Mouse (Mus musculus) kidney, adult 2 months (tissue): Measurements from ENCODE around the gene Pnrc2. TPM values are rescaled to one million over a fixed set of nuclear protein-coding genes. Genes with fewer than 3 reads are reported as not detected.

Source experiments
- DNase-seq: peaks from one replicate; pipeline ENCODE4 v3.0.0; 2021
- H3K27ac ChIP-seq: fragments of 200-500 bp; 2 replicates; pipeline ENCODE4 v1.5.1; 2012; ENCODE audit warnings: low read depth, low read length, control low read depth, inconsistent platforms; ENCODE audit not compliant: insufficient read depth
- H3K27me3 ChIP-seq: fragments of 200-500 bp; replicated peaks from 2 replicates; pipeline ENCODE4 v1.6.1; 2012; ENCODE audit warnings: mild to moderate bottlenecking, moderate library complexity, low read length, inconsistent platforms; ENCODE audit not compliant: control insufficient read depth, insufficient read depth
- H3K36me3 ChIP-seq: fragments of 200-500 bp; 2 replicates; pipeline ENCODE4 v1.6.1; 2012; ENCODE audit warnings: mild to moderate bottlenecking, moderate library complexity, low read length, inconsistent platforms; ENCODE audit not compliant: control insufficient read depth, insufficient read depth
- H3K4me1 ChIP-seq: fragments of 200-500 bp; 2 replicates; pipeline ENCODE4 v1.6.1; 2011; ENCODE audit warnings: low read length; ENCODE audit not compliant: control insufficient read depth, insufficient read depth
- H3K4me3 ChIP-seq: fragments of 200-500 bp; 2 replicates; pipeline ENCODE4 v1.5.1; 2011; ENCODE audit warnings: mild to moderate bottlenecking, low read depth, low read length, control low read depth; ENCODE audit not compliant: insufficient read depth
- CTCF ChIP-seq: fragments of 200-500 bp; conservative IDR thresholded peaks from 2 replicates; pipeline ENCODE4 v1.5.1; 2011; ENCODE audit warnings: low read depth, mild to moderate bottlenecking, control low read depth, low read length, moderate library complexity, mixed read lengths; ENCODE audit not compliant: insufficient read depth, insufficient read length
- POLR2A ChIP-seq: fragments of 200-500 bp; IDR thresholded peaks from one replicate; pipeline ENCODE4 v1.6.1; 2011; ENCODE audit warnings: low read depth, low read length, control low read depth
- WGBS: fragments of 180-500 bp; shearing (Covaris S2); methylation state at CpG from one replicate; pipeline ENCODE4 v1.1.7; 2018; 5-methylcytosine and 5-hydroxymethylcytosine counted together
- polyA plus RNA-seq: library from polyadenylated mRNA; depleted of rRNA; stranded (reverse); fragments of >200 nt; gene quantifications from 2 replicates; pipeline ENCODE4 v1.2.3, GENCODE M21; 2012

The Pnrc2 gene
- polyA plus RNA-seq, 1 experiment = 23.3 TPM

DNA sequence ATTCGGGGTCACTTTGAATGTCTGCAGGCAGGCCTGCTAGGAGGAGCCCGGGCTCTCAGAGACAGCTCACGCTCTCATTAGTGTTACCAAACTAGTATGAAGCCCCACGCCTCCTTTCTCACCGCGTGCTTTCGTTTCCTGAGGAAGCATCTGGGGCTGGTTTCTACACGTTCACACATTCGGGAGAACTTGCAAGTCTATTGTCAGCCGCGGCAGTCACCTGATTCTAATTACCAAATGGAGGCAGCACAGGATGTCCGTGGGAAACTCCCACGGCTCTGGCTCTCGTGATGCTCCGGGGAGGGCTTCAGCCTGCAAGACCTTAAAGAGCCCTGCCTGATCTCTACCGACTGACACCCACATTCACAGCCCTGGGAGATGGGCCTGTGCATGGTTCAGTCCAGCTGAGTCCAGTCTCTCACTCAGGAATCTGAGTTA lies 3.0 kb upstream of the Pnrc2 start:
- H3K27me3 ChIP-seq = no peaks in the 10 kb centered on the region
- peaks cover 24% of the 10 kb centered on the region for H3K4me1 ChIP-seq
- peak; percentile 91 for DNase-seq
- 0 out of 2 replicates have a peak overlapping the region, but pooled peaks have one; percentile 1 for H3K4me3 ChIP-seq
- 3% methylated on average over 16 of the region's 16 CpGs for WGBS
- H3K36me3 ChIP-seq = peaks cover 7% of the 10 kb centered on the region; the same call in 1 of the 2 replicates
- TF ChIP-seq CTCF (no peak), POLR2A (no peak)
- H3K27ac ChIP-seq = peak overlapping the region; percentile 76

DNA sequence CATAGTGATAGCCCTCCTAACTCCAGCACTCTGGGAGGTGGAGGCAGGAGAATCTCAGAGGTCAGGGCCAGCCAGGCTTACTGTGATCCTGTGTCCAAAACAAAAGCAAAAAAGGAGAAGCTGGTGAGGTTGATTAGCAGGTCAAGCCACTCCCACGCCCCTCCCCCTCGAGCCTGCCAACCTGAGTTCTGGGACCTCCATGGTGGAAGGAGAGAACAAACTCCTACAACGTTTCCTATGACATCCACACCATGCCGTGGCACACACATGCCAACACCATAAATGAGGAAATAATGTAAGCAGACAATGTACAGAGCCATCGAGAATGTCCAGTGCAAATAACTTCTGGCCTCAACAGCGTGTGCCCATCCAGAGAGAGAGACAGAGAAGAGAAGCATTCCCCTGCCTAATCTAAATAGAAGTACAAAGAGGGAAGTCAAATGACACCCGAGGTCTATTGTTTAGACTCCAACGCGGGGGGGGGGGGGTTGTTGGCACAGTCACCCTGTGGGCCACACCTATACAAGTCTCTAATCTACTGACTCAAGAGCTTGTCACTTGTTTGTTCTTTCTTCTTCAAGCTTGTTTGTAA lies 2.4 kb upstream of the Pnrc2 start:
- peaks cover 10% of the 10 kb centered on the region; the same call in 1 of the 2 replicates for H3K36me3 ChIP-seq
- H3K27ac ChIP-seq = peak overlapping the region; percentile 76
- peak; percentile 71 for DNase-seq
- no peak for TF ChIP-seq CTCF
- no peak for TF ChIP-seq POLR2A
- H3K4me1 ChIP-seq = peaks cover 24% of the 10 kb centered on the region
- 16% methylated on average over 9 of the region's 9 CpGs for WGBS
- 0 out of 2 replicates have a peak overlapping the region, but pooled peaks have one; percentile 1 for H3K4me3 ChIP-seq
- no peaks in the 10 kb centered on the region for H3K27me3 ChIP-seq

DNA sequence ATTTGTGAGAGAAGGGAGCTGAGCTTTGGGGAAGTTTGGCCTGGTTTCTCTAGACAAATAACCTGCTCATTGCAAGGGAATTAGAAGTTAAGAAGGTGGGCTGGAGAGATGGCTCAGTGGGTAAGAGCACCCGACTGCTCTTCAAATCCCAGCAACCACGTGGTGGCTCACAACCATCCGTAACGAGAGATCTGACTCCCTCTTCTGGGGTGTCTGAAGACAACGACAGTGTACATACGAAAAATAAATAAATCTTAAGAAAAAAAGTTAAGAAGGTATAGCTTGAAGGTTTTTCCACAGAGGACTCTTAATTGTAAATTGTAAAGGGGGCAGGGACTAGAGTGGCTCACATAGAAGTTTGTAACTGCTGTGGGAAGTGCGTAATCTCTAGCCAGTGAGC lies 1.9 kb upstream of the Pnrc2 start:
- Histone ChIP-seq H3K27ac (peak overlapping the region; percentile 98), H3K27me3 (no peaks in the 10 kb centered on the region), H3K4me1 (peaks cover 26% of the 10 kb centered on the region), H3K36me3 (peaks cover 11% of the 10 kb centered on the region; the same call in 1 of the 2 replicates), H3K4me3 (no peak overlapping the region)
- no peak for DNase-seq
- 55% methylated on average over 7 of the region's 7 CpGs for WGBS
- no peak for TF ChIP-seq POLR2A
- TF ChIP-seq CTCF = no peak

GRCm38 (mm10) chr4:135874564-135875535 lies 1.2 kb upstream of the Pnrc2 start:
- TF ChIP-seq CTCF (no peak), POLR2A (no peak)
- DNase-seq = no peak
- H3K36me3 ChIP-seq = peaks cover 11% of the 10 kb centered on the region; the same call in 1 of the 2 replicates
- H3K27ac ChIP-seq = peak overlapping the region; percentile 98
- no peak overlapping the region for H3K4me3 ChIP-seq
- 78% methylated on average over 10 of the region's 10 CpGs for WGBS
- H3K27me3 ChIP-seq = no peaks in the 10 kb centered on the region
- H3K4me1 ChIP-seq = peaks cover 26% of the 10 kb centered on the region

DNA sequence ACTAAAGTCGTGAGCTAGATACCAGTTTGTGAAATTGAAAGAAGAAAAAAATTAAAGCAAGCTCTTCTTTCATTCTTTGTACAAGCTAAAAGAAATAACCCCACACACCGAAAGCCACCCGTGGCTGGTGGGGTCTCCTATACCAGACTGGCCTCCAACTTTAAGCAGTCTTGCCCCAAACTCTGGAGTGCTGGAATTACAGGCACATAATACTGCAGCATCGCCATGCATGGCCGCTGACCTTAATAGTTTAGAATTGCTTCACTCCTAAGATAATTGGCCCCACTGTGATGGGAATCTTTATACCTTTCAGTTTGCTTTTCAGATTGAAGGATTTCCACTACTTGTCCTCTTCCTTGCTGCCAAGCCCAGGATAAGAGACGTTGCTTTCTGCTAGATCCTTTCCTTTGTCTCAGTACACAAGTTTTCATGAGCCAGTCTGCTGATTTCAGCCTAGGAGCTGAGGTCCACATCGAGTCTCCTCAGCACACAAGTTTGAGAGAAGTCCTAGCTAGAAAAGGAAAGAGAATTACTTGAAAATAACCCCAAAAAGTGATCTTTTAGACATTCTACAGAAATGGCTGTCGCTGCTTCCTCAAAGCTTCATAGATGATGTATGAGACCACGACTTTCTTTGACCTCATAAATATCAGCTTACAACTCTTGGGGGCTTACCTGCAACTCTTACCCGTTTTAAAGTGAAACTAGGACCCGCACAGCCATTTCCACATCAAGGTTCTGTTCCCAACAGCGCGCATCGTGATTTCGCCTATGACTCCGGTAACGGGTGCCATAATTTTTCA lies 860 bp downstream of the Pnrc2 start:
- H3K4me1 ChIP-seq = peaks cover 32% of the 10 kb centered on the region
- 2% methylated on average over 17 of the region's 17 CpGs for WGBS
- TF ChIP-seq POLR2A = no peak
- H3K27me3 ChIP-seq = no peaks in the 10 kb centered on the region
- H3K36me3 ChIP-seq = peaks cover 14% of the 10 kb centered on the region; the same call in 1 of the 2 replicates
- peak; percentile 33 for DNase-seq
- peak overlapping the region; percentile 67 for H3K4me3 ChIP-seq
- H3K27ac ChIP-seq = peak overlapping the region; percentile 98

DNA sequence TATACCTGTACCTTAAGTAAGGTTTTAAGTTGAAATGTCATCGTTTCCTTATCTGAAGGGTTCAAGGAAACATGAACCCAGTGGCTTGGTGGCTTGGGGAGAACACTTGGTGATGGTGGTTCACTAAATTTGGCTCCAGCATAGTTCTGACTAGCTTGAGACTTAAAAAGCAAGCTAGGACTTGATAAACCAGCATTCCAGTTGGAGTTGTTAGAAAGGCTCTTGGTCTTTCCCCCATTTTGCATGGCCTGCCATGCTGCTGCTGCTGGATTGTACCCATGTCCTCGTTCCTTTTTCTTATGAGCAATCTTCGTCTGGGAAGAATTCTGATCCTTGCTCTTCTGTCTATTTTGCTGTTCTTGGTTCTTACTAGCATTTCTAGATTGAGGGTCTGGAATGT lies 1.6 kb downstream of the Pnrc2 start:
- H3K27me3 ChIP-seq = no peaks in the 10 kb centered on the region
- no peak overlapping the region for H3K4me3 ChIP-seq
- 9% methylated on average over 3 of the region's 3 CpGs for WGBS
- H3K27ac ChIP-seq = no peak overlapping the region
- H3K4me1 ChIP-seq = peaks cover 31% of the 10 kb centered on the region
- no peak for TF ChIP-seq CTCF
- no peak for TF ChIP-seq POLR2A
- DNase-seq = no peak
- peaks cover 14% of the 10 kb centered on the region; the same call in 1 of the 2 replicates for H3K36me3 ChIP-seq
